Comparison of ENCODE assay signal across 20 mouse cellular contexts in the genomic region with DNA sequence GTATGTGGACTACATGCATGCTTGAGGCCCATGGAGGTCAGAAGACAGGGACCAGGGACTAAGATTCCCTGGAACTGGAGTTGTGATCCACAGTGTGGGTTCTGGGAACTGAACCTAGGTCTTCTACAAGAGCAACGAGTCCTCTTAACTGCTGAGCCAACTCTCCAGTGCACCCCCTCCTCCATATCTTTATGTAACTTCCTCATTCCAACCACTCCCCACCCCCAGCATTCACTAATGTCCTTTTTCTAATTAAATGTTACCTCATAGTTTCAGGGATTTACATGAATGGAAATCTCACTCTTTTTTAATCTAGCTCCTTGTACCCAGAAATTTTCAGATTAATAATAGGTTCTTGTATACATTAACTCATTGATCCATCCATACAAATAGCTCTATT. TPM values are rescaled to one million over a fixed set of nuclear protein-coding genes. Genes with fewer than 3 reads are reported as not detected.
"Had no signal": no experiment of that assay in that cellular context is flagged by ENCODE, and none has a peak within 500 bp of the region (broad histone marks: within the 10 kb centered on the region; RNA-seq: fewer than 3 reads in every experiment).

No protein-coding gene starts in this region.

- H3K9me3 ChIP-seq: liver, embryonic 13.5 days; midbrain, embryonic 12.5 days; midbrain, embryonic 15.5 days; neural tube, embryonic 12.5 days; neural tube, embryonic 15.5 days; stomach, embryonic 15.5 days had no signal

- H3K27me3 ChIP-seq: liver, embryonic 13.5 days; midbrain, embryonic 12.5 days; midbrain, embryonic 15.5 days; neural tube, embryonic 12.5 days; neural tube, embryonic 15.5 days; stomach, embryonic 15.5 days had no signal

- ATAC-seq: intestine, postnatal 0 days; midbrain, embryonic 15.5 days had no signal

- H3K9ac ChIP-seq: liver, embryonic 13.5 days; midbrain, embryonic 12.5 days; midbrain, embryonic 15.5 days; neural tube, embryonic 12.5 days; neural tube, embryonic 15.5 days; stomach, embryonic 15.5 days had no signal

- H3K4me2 ChIP-seq: liver, embryonic 13.5 days; midbrain, embryonic 12.5 days; midbrain, embryonic 15.5 days; neural tube, embryonic 12.5 days; neural tube, embryonic 15.5 days; stomach, embryonic 15.5 days had no signal

- H3K4me3 ChIP-seq: left cerebral cortex, adult 2 months; liver, embryonic 13.5 days; midbrain, embryonic 12.5 days; midbrain, embryonic 15.5 days; neural tube, embryonic 12.5 days; neural tube, embryonic 15.5 days; stomach, embryonic 15.5 days had no signal

- H3K36me3 ChIP-seq: liver, embryonic 13.5 days; midbrain, embryonic 12.5 days; midbrain, embryonic 15.5 days; neural tube, embryonic 12.5 days; neural tube, embryonic 15.5 days; stomach, embryonic 15.5 days had no signal

- DNase-seq: kidney, adult 9 months; kidney, postnatal 36 days; layer of hippocampus, postnatal 36 days; liver, embryonic 13.5 days; lung, adult 2 months; lung, postnatal 14 days; right cerebral cortex, postnatal 25 days; spleen, adult 18-20 months; thymus, adult 18-20 months; thymus, postnatal 36 days had no signal

- H3K27ac ChIP-seq: left cerebral cortex, adult 2 months; liver, embryonic 13.5 days; macrophage; midbrain, embryonic 12.5 days; midbrain, embryonic 15.5 days; neural tube, embryonic 12.5 days; neural tube, embryonic 15.5 days; stomach, embryonic 15.5 days had no signal

RNA-seq across cellular contexts. Expression of a gene that starts 42.6 kb away (rescaled TPM):
- total RNA-seq: liver, adult 2 months; megakaryocyte, adult 5-6 weeks had no signal
- polyA plus RNA-seq: intestine, postnatal 0 days; liver, adult 2 months; lung, adult 2 months; macrophage had no signal
